Comparison of ENCODE assay signal across 23 mouse cellular contexts in genomic region chr7:83206999-83207398, GRCm38 (mm10).
"Had no signal": no experiment of that assay in that cellular context is flagged by ENCODE, and none has a peak within 500 bp of the region (broad histone marks: within the 10 kb centered on the region; RNA-seq: fewer than 3 reads in every experiment).

No protein-coding gene starts in this region.

- H3K9me3 ChIP-seq: heart, embryonic 13.5 days; heart, embryonic 15.5 days; hindbrain, embryonic 12.5 days; intestine, embryonic 15.5 days; kidney, embryonic 15.5 days; limb, embryonic 13.5 days; limb, embryonic 15.5 days; liver, embryonic 12.5 days had no signal

- H3K4me3 ChIP-seq: heart, embryonic 13.5 days; heart, embryonic 15.5 days; hindbrain, embryonic 12.5 days; intestine, embryonic 15.5 days; kidney, embryonic 15.5 days; limb, embryonic 13.5 days; limb, embryonic 15.5 days; liver, embryonic 12.5 days had no signal

- H3K4me1 ChIP-seq: liver, embryonic 12.5 days had no signal

- H3K27me3 ChIP-seq: heart, embryonic 15.5 days; hindbrain, embryonic 12.5 days; intestine, embryonic 15.5 days; kidney, embryonic 15.5 days; limb, embryonic 13.5 days; liver, embryonic 12.5 days had no signal

- H3K27ac ChIP-seq: heart, embryonic 15.5 days; hindbrain, embryonic 12.5 days; hindbrain, embryonic 14.5 days; intestine, embryonic 15.5 days; kidney, embryonic 15.5 days; kidney, postnatal 0 days; limb, embryonic 13.5 days; limb, embryonic 15.5 days; liver, embryonic 12.5 days; liver, embryonic 14.5 days had no signal

- DNase-seq: gastrocnemius, postnatal 14 days; gastrocnemius, postnatal 36 days; heart, adult 18-20 months; heart, postnatal 14 days; heart, postnatal 36 days; kidney, adult 18-20 months; kidney, adult 9 months; kidney, postnatal 14 days; kidney, postnatal 36 days; layer of hippocampus, adult 9-11 months; layer of hippocampus, postnatal 36 days; left cerebral cortex, postnatal 4 days had no signal

- H3K36me3 ChIP-seq: heart, embryonic 13.5 days; heart, embryonic 15.5 days; hindbrain, embryonic 12.5 days; intestine, embryonic 15.5 days; kidney, embryonic 15.5 days; limb, embryonic 13.5 days; limb, embryonic 15.5 days; liver, embryonic 12.5 days had no signal
